Mouse (Mus musculus): Measurements from ENCODE around the gene Prnd.

Gene Prnd

GRCm38 (mm10) chr2:131980866-131981265 lies 30.2 kb downstream of the Prnd start:
- DNase-seq (ENCODE audit: extremely low spot score, low spot score), result no peak

DNA sequence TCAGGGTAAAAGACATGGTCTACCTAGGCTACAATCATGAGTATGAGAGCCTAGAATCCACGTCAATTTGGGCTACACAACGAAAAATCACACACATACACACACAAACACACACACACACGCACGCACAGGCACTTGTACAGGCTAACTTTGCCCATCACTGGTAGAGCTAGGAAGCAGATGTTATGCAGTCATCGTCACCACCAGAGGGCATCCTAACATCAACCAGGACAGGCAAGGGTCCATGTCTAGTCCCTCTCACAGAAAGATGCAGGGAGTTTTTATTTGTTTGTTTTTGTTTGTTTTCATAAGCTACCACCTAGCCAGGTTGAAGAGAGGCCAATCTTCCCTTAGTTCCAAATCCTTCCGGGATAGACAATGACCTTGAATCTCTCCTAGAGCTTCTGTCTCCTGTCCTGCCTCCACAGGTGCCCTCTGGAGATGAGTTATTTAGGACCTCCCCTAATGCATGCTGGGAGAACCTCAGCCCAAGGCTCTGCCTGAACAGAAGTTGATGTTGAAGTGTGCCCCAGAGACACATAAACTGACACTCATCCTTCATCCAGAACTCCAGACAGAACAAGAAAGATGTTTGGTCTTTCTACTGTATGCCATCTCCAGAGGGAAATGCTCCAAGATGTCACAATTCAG lies 32.0 kb downstream of the Prnd start:
- peak; percentile 64 for DNase-seq (ENCODE audit: extremely low spot score, low spot score)

- DNase-seq (ENCODE audit: extremely low spot score, low spot score), result no peak
Observed at GRCm38 (mm10) chr2:131987950-131988349, 37.3 kb downstream of the Prnd start.

GRCm38 (mm10) chr2:131988550-131988949 lies 37.9 kb downstream of the Prnd start:
- no peak for DNase-seq (ENCODE audit: extremely low spot score, low spot score)

GRCm38 (mm10) chr2:131992487-131992886 lies 41.8 kb downstream of the Prnd start:
- no peak for DNase-seq (ENCODE audit: extremely low spot score, low spot score)

- no peak for DNase-seq (ENCODE audit: extremely low spot score, low spot score)
Observed at GRCm38 (mm10) chr2:131993151-131993550, 42.5 kb downstream of the Prnd start.

DNA sequence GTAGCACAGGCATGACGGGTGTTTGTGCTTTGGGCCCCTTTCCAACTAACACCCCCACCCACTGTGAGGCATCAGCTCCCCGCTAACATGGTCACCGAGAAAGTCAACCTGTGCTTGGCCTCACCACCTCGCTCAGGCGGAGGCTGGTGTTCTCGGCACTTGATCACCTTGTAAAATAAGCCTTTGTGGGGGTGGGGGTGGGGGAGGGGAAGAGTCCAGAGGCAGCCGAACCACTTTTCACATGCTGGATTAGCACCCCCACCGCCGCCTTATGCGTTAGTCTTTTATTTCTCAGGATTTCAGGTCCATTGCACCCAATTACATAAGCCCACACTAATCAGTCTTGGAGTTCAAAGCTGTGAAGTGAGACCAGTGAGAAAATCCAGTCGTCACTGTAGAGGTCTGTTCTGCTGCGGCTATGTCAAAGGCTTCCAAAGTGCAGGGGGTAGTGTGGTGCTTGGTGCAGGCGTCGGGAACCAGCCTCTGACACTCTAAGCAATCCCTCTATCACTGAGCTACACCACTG lies 43.0 kb downstream of the Prnd start:
- DNase-seq (ENCODE audit: extremely low spot score, low spot score), result no peak

DNA sequence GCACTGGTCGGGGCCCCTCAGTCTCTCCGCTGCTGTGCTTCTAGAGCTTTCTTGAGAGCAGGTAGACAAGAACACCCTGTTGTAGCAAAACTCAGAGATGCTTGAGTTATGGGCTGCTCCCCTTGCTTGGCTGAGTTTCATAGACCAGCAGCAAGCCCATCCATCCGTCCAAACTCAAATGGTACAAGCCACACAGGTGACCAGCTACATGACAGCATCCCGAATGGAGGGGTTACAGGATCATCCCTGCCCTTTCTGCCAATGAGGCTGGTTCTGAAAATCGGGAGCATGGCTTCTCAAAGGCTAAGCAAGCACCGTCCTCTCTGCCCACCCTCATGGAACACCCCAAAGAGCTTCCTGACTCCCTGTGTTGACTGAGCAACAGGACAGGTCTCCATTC lies 44.3 kb downstream of the Prnd start:
- no peak for DNase-seq (ENCODE audit: extremely low spot score, low spot score)

DNA sequence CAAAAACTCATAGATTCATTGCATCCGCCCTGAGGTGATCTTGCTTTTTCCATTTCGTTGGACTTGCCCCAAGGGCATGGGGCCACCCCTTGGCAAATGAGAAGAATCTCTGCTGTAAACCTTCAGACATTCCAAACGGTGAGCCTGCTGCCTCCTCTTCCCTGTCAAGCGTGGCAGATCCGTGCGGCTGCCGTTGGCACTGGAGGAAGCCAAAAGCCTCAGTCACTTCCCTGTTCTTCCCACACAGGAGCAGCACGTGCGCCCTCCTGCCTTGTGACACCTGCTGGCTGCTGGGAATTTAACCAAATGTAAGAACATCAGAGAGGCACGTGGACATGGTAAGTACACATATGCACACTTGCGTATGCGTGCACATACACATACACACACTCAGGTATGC lies 45.1 kb downstream of the Prnd start:
- DNase-seq (ENCODE audit: extremely low spot score, low spot score), result no peak

DNA sequence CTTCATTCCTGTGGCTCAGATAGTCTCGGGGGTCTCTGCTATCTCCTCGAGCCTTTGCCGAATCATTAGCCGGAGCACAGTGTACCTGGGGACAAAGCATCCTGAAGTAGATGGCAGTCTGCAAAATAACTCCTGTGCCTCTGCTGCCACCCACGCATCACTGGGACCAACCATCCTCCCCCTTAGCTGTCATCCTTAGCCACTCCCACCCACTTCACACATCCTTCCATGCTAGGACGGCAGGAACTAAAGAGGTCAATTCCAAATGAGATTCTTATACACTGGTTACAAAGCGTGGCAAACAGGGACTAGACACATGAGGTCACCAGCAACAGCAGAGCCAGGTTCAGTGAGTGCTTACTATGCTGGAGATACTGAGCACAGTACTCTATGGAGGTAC lies 45.7 kb downstream of the Prnd start:
- no peak for DNase-seq (ENCODE audit: extremely low spot score, low spot score)

DNA sequence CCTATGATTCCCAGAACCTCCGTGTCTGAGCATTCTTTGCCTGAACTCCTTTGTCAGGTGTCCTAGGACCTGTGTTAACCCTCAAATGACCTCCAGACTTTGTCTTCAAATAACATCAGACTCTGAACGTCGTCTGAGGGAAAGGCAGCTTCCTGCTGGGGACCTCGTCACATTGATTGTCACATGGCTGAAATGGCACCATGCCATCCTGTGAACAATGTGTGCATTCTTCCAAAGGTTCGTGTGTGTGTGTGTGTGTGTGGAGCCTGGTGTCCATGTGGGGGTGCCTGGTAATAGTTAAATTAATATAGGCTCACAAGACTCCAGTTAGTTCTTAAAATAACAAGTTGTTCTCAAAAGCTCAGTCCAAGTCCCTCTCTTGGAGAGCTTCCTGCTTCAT lies 46.7 kb downstream of the Prnd start:
- DNase-seq (ENCODE audit: extremely low spot score, low spot score), result no peak

GRCm38 (mm10) chr2:132001696-132002334 lies 51.2 kb downstream of the Prnd start:
- peak; percentile 26 for DNase-seq (ENCODE audit: extremely low spot score, low spot score)

DNA sequence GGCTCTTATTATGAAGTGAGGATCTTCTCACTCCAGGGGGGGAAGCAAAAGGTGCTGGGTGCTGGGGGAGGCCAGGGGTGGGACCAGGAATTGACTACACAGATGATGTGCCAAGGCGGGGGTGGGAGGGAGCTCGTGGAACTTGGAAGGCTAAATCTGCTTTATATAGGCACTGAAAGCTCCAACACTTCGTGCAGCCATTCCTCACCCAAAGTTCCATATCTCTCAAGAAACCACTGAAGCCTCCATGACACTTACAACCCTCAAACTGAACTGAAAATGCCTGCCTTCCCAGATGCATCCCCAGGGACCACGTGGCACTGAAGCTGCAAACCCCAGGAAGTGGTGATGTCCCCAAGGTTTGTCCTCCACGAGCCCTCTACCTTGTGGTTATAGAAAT lies 53.3 kb downstream of the Prnd start:
- DNase-seq (ENCODE audit: extremely low spot score, low spot score), result no peak

DNA sequence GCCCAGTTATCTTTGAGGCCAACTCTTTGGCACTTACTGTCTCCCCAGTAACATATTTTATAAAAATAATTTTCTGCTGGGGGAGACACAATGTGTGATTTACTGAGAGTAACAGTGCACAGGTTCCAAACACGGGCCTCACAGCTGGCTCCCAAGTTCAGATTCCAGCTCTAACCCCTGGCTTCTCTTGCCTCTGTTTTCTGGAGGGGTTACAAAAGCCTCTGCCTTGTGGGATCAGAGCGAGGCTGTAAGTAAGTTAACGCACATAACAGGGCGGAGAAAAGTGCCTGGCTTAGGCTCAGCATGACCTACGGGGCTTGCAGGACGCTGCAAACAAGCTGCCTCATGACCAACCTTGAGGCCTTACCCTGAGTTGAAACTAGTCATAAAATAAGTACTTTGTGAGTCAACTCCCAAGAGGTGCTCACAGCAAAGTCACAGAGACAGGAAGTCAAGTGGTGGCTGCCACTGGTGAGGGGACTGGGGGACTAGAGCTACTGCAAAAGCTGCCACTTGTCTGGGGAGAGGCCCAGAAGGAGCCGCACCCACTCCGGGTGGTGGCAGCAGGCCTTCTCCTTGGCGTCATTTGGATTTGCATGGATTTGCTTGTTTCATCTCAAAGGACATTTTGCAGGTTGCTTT lies 54.0 kb downstream of the Prnd start:
- DNase-seq (ENCODE audit: extremely low spot score, low spot score), result no peak

DNA sequence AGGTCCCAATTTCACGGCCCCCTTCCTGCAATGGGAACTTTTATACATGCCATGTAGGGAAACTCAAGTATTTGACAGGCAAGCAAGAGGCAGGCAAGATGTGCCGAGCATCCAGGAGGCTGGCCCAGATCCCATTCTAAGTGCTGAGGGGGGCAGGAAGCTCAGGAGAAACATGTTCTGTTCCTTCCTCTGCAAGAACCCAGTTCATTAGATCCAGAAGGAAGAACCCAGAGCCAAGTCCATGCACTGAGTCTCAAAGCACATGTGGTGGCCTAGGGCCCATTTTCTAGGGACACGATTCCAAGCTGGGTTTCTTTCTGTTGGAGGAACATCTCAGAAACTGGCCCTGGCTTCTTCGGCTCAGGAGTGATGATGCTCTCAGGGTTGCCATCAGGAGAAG lies 54.8 kb downstream of the Prnd start:
- DNase-seq (ENCODE audit: extremely low spot score, low spot score), result no peak

All from neural tube, embryonic 10.5 days (tissue).